Mouse (Mus musculus) megakaryocyte, embryonic 14.5 days (primary cell): ENCODE results near the gene Runx3.

Source experiments
- FLI1 ChIP-seq: IDR thresholded peaks from 2 replicates; pipeline ENCODE4 v1.6.1; 2012; ENCODE audit warnings: low read length, inconsistent platforms, mixed read lengths
- GATA1 ChIP-seq: IDR thresholded peaks from 3 replicates; pipeline ENCODE4 v1.6.1; 2012; ENCODE audit warnings: mixed read lengths, low read length, inconsistent platforms, borderline replicate concordance

DNA sequence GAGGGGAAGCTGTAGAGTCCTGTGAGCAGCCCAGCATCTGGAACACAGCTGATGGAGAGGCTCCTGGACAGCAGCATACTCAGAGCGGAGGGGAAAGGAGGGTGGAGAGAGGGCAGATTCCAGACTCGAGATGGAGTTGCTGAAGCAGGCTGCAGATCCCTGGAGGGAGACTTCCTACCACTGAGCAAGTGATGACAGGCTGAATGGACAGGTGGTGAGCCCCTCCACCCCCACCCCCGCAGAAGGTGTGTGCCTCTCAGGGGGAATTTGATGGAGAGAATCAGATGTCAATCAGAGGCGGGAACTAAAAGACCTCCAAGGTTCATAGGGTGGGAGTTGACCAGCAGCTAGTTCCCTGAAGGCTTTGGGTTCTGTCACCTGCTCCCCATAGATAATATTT, 13.5 kb upstream of the Runx3 start:
- no peak for TF ChIP-seq GATA1
- TF ChIP-seq FLI1, result no peak
